Mouse (Mus musculus): ENCODE data around the gene Cmip. TPM values are rescaled to one million over a fixed set of nuclear protein-coding genes. Genes with fewer than 3 reads are reported as not detected.

The Cmip gene
- total RNA-seq, 2 experiments from 2014 or later, result 275 to 296 TPM

- no peak for DNase-seq (ENCODE audit: low spot score in 2 of 2)
These were observed 198.8 kb downstream of the Cmip start for GRCm38 (mm10) chr8:117455701-117456100.

- no peak for DNase-seq (ENCODE audit: low spot score in 2 of 2)
These were observed 201.6 kb downstream of the Cmip start for GRCm38 (mm10) chr8:117458440-117458839.

- no peak for DNase-seq (ENCODE audit: low spot score in 2 of 2)
These were observed 205.9 kb downstream of the Cmip start for GRCm38 (mm10) chr8:117462701-117463284.

- no peak for DNase-seq (ENCODE audit: low spot score in 2 of 2)
These were observed 207.7 kb downstream of the Cmip start for GRCm38 (mm10) chr8:117464525-117464924.

GRCm38 (mm10) chr8:117465250-117465649 is 208.4 kb downstream of the Cmip start:
- DNase-seq (ENCODE audit: low spot score in 2 of 2), result peak; percentile 42 to 85

GRCm38 (mm10) chr8:117467466-117467865 is 210.6 kb downstream of the Cmip start:
- no peak for DNase-seq (ENCODE audit: low spot score in 2 of 2)

GRCm38 (mm10) chr8:117469431-117470341 is 212.8 kb downstream of the Cmip start:
- no peak for DNase-seq (ENCODE audit: low spot score in 2 of 2)

GRCm38 (mm10) chr8:117470342-117470781 is 213.5 kb downstream of the Cmip start:
- peak; percentile 75 to 85 for DNase-seq (ENCODE audit: low spot score in 2 of 2)

- peak; percentile 50 to 85 for DNase-seq (ENCODE audit: low spot score in 2 of 2)
These were observed 214.3 kb downstream of the Cmip start for GRCm38 (mm10) chr8:117471174-117471573.

- no peak for DNase-seq (ENCODE audit: low spot score in 2 of 2)
These were observed 214.8 kb downstream of the Cmip start for GRCm38 (mm10) chr8:117471655-117472054.

- no peak for DNase-seq (ENCODE audit: low spot score in 2 of 2)
These were observed 215.5 kb downstream of the Cmip start for GRCm38 (mm10) chr8:117472332-117472731.

- DNase-seq (ENCODE audit: low spot score in 2 of 2), result peak; percentile 83 to 93
These were observed 218.1 kb downstream of the Cmip start for GRCm38 (mm10) chr8:117474944-117475343.

GRCm38 (mm10) chr8:117475819-117476218 is 219.0 kb downstream of the Cmip start:
- DNase-seq (ENCODE audit: low spot score in 2 of 2), result no peak

GRCm38 (mm10) chr8:117478082-117478481 is 221.2 kb downstream of the Cmip start:
- DNase-seq (ENCODE audit: low spot score in 2 of 2), result no peak

GRCm38 (mm10) chr8:117479996-117480395 is 223.1 kb downstream of the Cmip start:
- no peak for DNase-seq (ENCODE audit: low spot score in 2 of 2)

- DNase-seq (ENCODE audit: low spot score in 2 of 2), result no peak
These were observed 223.7 kb downstream of the Cmip start for GRCm38 (mm10) chr8:117480516-117480915.

- no peak for DNase-seq (ENCODE audit: low spot score in 2 of 2)
These were observed 225.0 kb downstream of the Cmip start for GRCm38 (mm10) chr8:117481830-117482229.

GRCm38 (mm10) chr8:117484731-117485130 is 227.9 kb downstream of the Cmip start:
- no peak for DNase-seq (ENCODE audit: low spot score in 2 of 2)

GRCm38 (mm10) chr8:117485316-117485715 is 228.5 kb downstream of the Cmip start:
- no peak for DNase-seq (ENCODE audit: low spot score in 2 of 2)

GRCm38 (mm10) chr8:117488246-117489005 is 231.6 kb downstream of the Cmip start:
- no peak for DNase-seq (ENCODE audit: low spot score in 2 of 2)

- no peak for DNase-seq (ENCODE audit: low spot score in 2 of 2)
These were observed 236.7 kb downstream of the Cmip start for GRCm38 (mm10) chr8:117493543-117493942.

- no peak for DNase-seq (ENCODE audit: low spot score in 2 of 2)
These were observed 238.0 kb downstream of the Cmip start for GRCm38 (mm10) chr8:117494874-117495273.
